Mouse (Mus musculus): ENCODE data around the gene Mthfr. TPM values are rescaled to one million over a fixed set of nuclear protein-coding genes. Genes with fewer than 3 reads are reported as not detected.

The Mthfr gene
- 15.9 and 18.2 TPM in 2 replicates for polyA plus RNA-seq (2015; fragmentation: Nextera tagmentation; extraction: Ambion mirVana)

DNA sequence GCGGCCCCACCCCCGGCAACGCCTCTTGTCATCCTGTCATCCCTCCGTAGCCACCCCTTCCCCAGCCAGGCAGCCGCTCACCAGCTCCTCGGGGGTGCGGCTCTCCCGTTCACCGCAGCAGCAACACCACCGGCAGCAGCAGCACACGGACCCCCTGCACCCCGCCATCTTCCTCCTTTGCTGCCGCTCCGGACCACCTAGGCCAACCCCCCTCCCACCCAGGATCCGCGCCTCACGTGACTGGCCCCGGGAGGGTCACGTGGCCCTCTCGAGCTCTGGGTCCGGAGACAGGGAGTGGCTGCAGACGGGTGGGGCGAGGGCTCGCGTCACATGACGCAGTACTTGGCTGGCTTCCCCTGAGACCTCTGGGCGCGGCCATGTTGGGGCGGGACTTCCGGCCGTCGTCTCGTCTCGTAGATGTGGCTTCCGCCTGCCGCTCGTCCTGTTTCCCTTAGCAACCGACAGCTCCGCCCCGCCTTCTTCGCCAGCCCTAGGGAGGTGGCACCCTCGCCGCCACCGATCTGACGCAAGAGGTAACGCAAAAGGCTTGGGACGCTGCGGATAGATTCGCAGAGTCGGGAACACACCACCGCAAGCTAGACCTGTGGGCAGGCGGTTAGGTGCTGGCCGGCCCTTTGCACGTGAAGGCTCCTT lies at the start of gene Mthfr, which contains the start of gene Clcn6:
TSS of gene Mthfr (plus strand) at position 478 of the 654 bp plus-strand sequence.
TSS of gene Clcn6 (minus strand) at position 222 of the 654 bp plus-strand sequence.
- H3K9me3 ChIP-seq (replicated peaks): no peaks in the 10 kb centered on the region
- under 1% methylated on average over 51 of the region's 54 CpGs for WGBS
- H3K9ac ChIP-seq: peak within 1 kb of the TSS; percentile 88
- peak within 1 kb of the TSS; percentile 92 for H3K4me2 ChIP-seq
- ATAC-seq: peak; percentile 96
- H3K27ac ChIP-seq: peak within 1 kb of the TSS; percentile 87
- H3K36me3 ChIP-seq (ENCODE audit: poor library complexity, severe bottlenecking): peaks cover 41% of the 10 kb centered on the region
- peaks cover 52% of the 10 kb centered on the region for H3K4me1 ChIP-seq
- H3K4me3 ChIP-seq: peak within 1 kb of the TSS; percentile 90
- H3K27me3 ChIP-seq: no peaks in the 10 kb centered on the region

DNA sequence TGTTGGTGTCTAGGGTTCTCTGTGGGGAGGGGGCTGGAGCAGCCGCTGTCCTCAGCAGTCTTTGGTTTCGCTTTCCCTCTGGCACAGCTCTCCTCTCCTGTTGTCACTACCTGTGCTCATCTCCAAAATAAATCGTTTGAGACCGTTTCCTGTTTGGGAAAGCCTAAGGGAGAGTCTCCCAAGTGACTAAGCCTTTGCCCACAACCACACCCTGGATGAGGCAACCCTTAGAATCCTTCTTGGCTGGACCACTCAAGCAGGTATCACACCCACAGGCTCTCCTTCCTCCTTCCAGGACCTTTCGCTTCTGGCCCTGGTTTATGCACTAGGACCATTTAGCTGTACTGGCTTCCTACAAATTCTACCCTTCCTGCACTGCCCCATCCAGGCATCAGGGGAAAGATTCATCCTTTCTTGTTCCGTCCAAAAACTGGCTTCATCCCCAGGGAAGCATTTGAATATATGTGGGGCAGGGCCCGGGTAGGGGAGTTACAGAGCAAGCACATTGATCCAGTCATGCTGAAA lies 45.2 kb upstream of the Mthfr start:
- H3K9me3 ChIP-seq (replicated peaks): no peaks in the 10 kb centered on the region
- 77% methylated on average over 7 of the region's 7 CpGs for WGBS
- H3K4me2 ChIP-seq: no peak overlapping the region
- H3K27me3 ChIP-seq: no peaks in the 10 kb centered on the region
- no peak for ATAC-seq
- no peak overlapping the region for H3K4me3 ChIP-seq
- H3K4me1 ChIP-seq: no peaks in the 10 kb centered on the region
- H3K36me3 ChIP-seq (ENCODE audit: poor library complexity, severe bottlenecking): no peaks in the 10 kb centered on the region
- no peak overlapping the region for H3K27ac ChIP-seq
- no peak overlapping the region for H3K9ac ChIP-seq

DNA sequence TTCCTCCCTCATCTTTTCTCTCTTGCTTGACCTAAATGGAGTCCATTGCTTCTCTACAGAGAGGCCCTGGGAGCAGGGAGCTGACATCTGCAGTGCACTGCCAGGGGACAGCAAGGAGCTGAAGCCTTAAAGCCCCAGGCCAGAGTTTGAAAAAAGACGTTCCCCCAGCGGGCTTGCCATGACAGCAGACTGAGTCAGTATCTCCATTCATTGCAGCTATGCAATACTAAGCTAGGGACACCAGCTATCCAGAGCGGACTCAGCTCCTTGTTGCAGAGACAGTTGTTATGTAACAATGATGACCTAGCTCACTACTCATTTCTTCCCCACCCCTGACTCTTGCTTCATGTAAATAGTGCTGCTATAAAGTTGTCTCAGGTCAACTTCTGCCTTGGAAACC lies 43.6 kb upstream of the Mthfr start:
- no peaks in the 10 kb centered on the region for H3K27me3 ChIP-seq
- ATAC-seq: no peak
- WGBS: 74% methylated on average over 3 of the region's 3 CpGs

DNA sequence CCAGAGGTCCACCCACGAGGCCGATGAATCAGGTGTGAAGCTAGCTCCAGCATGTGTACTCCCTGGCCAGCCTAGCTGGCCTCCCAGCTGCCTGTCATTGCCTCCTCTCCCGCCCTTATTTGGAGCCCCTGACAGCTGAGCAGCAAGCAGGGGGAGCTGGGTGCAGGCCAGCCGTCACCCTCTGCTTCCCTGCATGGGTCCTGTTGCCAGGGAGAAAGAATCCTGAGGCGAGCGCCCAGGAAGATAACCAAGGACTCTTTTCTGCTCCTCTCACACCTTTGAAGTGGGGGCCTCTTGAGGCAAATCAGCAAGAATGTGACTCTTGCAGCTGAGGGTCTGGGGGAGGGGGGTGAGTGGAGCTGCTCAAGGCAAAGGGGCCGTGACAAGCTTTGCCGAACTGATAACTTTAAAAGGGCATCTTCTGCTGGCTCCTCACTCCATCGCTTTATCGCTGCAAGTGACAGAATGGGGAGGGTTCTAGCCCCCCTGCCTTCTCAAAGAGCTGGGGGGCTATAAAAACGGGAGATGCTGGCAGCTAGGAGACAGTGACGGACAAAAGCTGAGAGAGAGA lies 38.6 kb upstream of the Mthfr start, which contains the start of gene Nppa:
TSS of gene Nppa (plus strand) at position 521 of the 571 bp plus-strand sequence.
- no peak for ATAC-seq
- no peak within 1 kb of the TSS for H3K4me3 ChIP-seq
- no peaks in the 10 kb centered on the region for H3K27me3 ChIP-seq
- no peaks in the 10 kb centered on the region for H3K9me3 ChIP-seq (replicated peaks)
- H3K4me1 ChIP-seq: peaks cover 13% of the 10 kb centered on the region
- WGBS: 50% methylated on average over 12 of the region's 12 CpGs
- H3K27ac ChIP-seq: 0 out of 2 replicates have a peak within 1 kb of the TSS, but pooled peaks have one; percentile 14
- peak within 1 kb of the TSS; percentile 38; the same call in 1 of the 2 replicates for H3K9ac ChIP-seq
- peaks cover 23% of the 10 kb centered on the region for H3K36me3 ChIP-seq (ENCODE audit: poor library complexity, severe bottlenecking)
- H3K4me2 ChIP-seq: no peak within 1 kb of the TSS

More for the DNA sequence above, 43.6 kb upstream of the Mthfr start:
- H3K9ac ChIP-seq: no peak overlapping the region
- H3K4me3 ChIP-seq: no peak overlapping the region
- no peaks in the 10 kb centered on the region for H3K9me3 ChIP-seq (replicated peaks)
- H3K4me2 ChIP-seq: no peak overlapping the region
- H3K27ac ChIP-seq: no peak overlapping the region
- no peaks in the 10 kb centered on the region for H3K36me3 ChIP-seq (ENCODE audit: poor library complexity, severe bottlenecking)
- peaks cover 3% of the 10 kb centered on the region; the same call in 1 of the 2 replicates for H3K4me1 ChIP-seq

DNA sequence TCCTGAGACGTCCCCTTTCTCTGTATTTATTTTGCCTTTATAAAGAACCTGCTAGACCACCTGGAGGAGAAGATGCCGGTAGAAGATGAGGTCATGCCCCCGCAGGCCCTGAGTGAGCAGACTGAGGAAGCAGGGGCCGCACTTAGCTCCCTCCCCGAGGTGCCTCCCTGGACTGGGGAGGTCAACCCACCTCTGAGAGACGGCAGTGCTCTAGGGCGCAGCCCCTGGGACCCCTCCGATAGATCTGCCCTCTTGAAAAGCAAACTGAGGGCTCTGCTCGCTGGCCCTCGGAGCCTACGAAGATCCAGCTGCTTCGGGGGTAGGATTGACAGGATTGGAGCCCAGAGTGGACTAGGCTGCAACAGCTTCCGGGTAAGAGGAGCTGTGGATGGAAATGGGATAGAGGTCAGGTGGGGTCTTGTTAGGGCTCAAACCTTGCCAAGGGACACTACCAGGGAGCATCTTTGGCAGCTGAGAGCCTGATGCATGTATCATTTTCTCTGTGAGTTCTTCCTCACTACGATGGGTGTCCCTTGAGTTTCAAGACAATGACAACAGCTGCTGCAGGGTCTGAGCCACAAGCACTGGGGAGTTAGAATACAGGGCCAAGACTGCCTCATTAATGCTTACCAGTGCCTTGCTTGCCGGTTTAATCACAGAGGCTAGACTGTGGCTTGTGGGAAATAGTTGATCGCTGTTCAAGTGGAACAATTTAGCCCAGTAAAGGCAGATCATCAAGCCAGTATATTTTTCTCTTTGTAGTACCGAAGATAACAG lies 37.7 kb upstream of the Mthfr start:
- H3K4me2 ChIP-seq: no peak overlapping the region
- 78% methylated on average over 17 of the region's 17 CpGs for WGBS
- H3K27ac ChIP-seq: 0 out of 2 replicates have a peak overlapping the region, but pooled peaks have one; percentile 14

DNA sequence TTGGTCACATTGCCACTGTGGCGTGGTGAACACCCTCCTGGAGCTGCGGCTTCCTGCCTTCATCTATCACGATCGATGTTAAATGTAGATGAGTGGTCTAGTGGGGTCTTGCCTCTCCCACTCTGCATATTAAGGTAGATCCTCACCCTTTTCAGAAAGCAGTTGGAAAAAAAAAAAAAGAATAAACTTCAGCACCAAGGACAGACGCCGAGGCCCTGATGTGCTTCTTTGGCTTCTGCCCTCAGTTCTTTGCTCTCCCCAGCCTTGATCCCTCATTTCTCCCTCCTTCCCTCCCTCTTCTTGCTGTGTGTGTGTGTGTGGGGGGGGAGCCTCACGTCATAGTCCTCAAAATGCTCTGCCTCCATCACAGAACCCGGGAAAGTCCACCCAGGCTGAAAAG lies 37.0 kb upstream of the Mthfr start:
- Histone ChIP-seq H3K4me2 (no peak overlapping the region), H3K36me3 (ENCODE audit: poor library complexity, severe bottlenecking) (peaks cover 39% of the 10 kb centered on the region), H3K4me3 (no peak overlapping the region), H3K27ac (0 out of 2 replicates have a peak overlapping the region, but pooled peaks have one; percentile 14), H3K27me3 (no peaks in the 10 kb centered on the region), H3K4me1 (peaks cover 13% of the 10 kb centered on the region), H3K9ac (no peak overlapping the region), H3K9me3 (replicated peaks) (no peaks in the 10 kb centered on the region)
- 43% methylated on average over 8 of the region's 8 CpGs for WGBS
- ATAC-seq: no peak

More for the DNA sequence above, 37.7 kb upstream of the Mthfr start:
- no peak for ATAC-seq
- peaks cover 33% of the 10 kb centered on the region for H3K36me3 ChIP-seq (ENCODE audit: poor library complexity, severe bottlenecking)
- H3K9me3 ChIP-seq (replicated peaks): no peaks in the 10 kb centered on the region
- peaks cover 13% of the 10 kb centered on the region for H3K4me1 ChIP-seq
- no peak overlapping the region for H3K4me3 ChIP-seq
- H3K9ac ChIP-seq: no peak overlapping the region
- H3K27me3 ChIP-seq: no peaks in the 10 kb centered on the region

DNA sequence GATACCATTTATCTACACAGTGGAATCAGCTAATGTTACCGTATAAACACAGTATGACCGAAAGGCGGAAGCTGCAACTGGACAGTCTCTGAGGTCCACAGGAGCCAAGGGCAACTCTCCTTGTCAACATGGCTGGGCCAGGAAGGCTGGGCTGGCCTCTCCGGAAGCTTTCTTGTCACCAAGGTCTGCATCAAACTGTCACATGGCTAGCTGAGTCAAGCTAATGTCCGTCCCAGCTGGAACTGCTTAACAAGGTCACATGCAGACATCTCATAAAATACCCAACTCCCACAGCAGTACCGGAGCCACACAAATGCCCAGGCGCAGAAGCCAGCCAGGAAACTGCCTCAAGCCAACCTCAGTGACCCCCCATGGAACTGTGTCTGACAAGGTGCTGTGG lies 34.5 kb upstream of the Mthfr start:
- H3K9ac ChIP-seq: no peak overlapping the region
- 95% methylated on average over 7 of the region's 7 CpGs for WGBS
- no peak for ATAC-seq
- H3K36me3 ChIP-seq (ENCODE audit: poor library complexity, severe bottlenecking): peaks cover 64% of the 10 kb centered on the region
- H3K27me3 ChIP-seq: no peaks in the 10 kb centered on the region
- no peak overlapping the region for H3K4me2 ChIP-seq
- H3K4me3 ChIP-seq: no peak overlapping the region
- H3K9me3 ChIP-seq (replicated peaks): no peaks in the 10 kb centered on the region
- no peak overlapping the region for H3K27ac ChIP-seq
- H3K4me1 ChIP-seq: peaks cover 13% of the 10 kb centered on the region

DNA sequence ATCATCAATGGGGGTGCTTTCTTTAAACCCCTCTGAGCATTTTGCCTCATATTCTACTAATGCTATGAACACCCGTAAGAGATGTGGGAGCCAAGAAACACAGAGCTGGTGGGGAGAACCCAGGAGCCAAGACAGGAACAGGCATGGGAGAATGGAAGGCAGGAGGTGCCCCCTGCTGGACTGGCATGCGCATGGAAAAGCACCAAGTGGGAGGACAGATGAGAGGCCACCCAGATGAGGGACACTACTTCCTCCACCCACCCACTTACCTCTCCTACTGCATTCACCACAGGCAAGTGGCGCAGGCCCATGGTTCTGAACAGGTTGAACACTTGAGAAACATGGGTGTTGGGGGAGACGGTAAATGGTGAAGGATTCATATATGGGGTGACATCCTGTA lies 30.5 kb upstream of the Mthfr start:
- no peak for ATAC-seq
- H3K9me3 ChIP-seq (replicated peaks): no peaks in the 10 kb centered on the region
- H3K4me1 ChIP-seq: no peaks in the 10 kb centered on the region
- no peak overlapping the region for H3K4me2 ChIP-seq
- no peak overlapping the region for H3K27ac ChIP-seq
- WGBS: 77% methylated on average over 4 of the region's 4 CpGs
- H3K36me3 ChIP-seq (ENCODE audit: poor library complexity, severe bottlenecking): peaks cover 98% of the 10 kb centered on the region
- H3K9ac ChIP-seq: no peak overlapping the region
- no peak overlapping the region for H3K4me3 ChIP-seq
- no peaks in the 10 kb centered on the region for H3K27me3 ChIP-seq

DNA sequence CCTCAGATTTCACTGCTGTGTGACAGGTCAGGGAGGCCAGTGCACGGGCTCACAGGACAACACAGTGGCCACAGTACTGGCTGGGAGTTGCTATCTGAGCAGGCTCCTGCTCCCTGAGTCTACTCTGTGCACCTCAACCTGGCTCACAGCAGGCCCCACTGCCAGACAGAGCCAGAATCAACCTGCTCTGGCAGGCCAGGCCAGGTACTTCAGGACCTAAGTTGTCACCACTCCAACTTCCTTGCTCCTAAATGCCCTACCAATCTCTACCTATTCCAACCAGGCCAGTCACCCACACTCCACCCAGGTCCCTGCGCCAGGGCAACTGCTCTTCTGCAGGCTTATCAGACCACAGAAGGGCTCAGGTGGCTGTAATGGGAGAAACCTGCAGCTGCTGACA lies 29.2 kb upstream of the Mthfr start:
- H3K9ac ChIP-seq: no peak overlapping the region
- WGBS: 95% methylated on average over 2 of the region's 2 CpGs
- no peak overlapping the region for H3K27ac ChIP-seq
- no peaks in the 10 kb centered on the region for H3K4me1 ChIP-seq
- ATAC-seq: no peak
- no peaks in the 10 kb centered on the region for H3K27me3 ChIP-seq
- no peaks in the 10 kb centered on the region for H3K9me3 ChIP-seq (replicated peaks)
- no peak overlapping the region for H3K4me3 ChIP-seq
- H3K4me2 ChIP-seq: no peak overlapping the region
- peaks cover 100% of the 10 kb centered on the region for H3K36me3 ChIP-seq (ENCODE audit: poor library complexity, severe bottlenecking)

DNA sequence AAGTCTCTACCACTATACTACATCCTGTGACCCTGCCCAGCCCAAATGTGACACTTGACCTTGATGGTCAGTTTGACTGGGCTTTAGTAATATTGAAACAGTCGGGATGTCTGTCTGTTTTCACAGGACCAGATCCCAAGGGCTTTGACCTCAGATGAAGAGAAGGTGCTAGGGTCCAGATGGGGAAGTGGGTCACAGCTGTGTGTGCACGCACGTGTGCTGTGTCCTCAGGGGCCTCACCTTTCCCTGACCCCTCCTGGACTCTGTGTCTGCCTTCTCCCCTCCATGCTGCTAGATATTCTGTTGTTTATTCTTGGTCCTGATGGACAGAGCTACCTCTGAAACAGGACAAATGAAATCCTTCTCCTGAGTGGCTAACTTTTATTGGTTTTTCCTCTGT lies 27.5 kb upstream of the Mthfr start:
- no peak overlapping the region for H3K27ac ChIP-seq
- H3K4me2 ChIP-seq: no peak overlapping the region
- no peak for ATAC-seq
- H3K9ac ChIP-seq: no peak overlapping the region
- H3K27me3 ChIP-seq: no peaks in the 10 kb centered on the region
- H3K4me3 ChIP-seq: no peak overlapping the region
- no peaks in the 10 kb centered on the region for H3K4me1 ChIP-seq
- H3K36me3 ChIP-seq (ENCODE audit: poor library complexity, severe bottlenecking): peaks cover 100% of the 10 kb centered on the region
- H3K9me3 ChIP-seq (replicated peaks): no peaks in the 10 kb centered on the region
- WGBS: 90% methylated on average over 3 of the region's 3 CpGs

DNA sequence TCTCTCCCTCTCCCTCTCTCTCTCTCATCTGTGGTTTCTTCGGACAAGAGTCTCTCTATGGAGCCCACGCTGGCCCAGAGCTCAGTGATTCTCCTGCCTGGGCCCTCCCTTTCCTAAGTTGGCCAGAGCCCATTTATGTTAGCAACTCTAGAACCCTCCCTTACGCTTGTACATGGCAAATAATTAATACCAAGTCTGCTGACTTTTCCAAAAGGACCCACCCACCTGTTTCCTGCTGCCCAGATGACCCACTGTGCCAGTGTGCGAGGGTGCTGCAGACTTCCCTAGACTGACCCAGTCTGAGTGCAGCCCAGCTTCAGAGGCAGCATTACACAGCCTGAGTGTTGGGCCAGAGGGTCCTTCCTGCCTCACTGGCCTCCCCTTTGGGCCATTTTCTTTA lies 26.7 kb upstream of the Mthfr start:
- Histone ChIP-seq H3K9ac (no peak overlapping the region), H3K36me3 (ENCODE audit: poor library complexity, severe bottlenecking) (peaks cover 100% of the 10 kb centered on the region), H3K9me3 (replicated peaks) (no peaks in the 10 kb centered on the region), H3K4me3 (no peak overlapping the region), H3K27ac (no peak overlapping the region), H3K4me2 (no peak overlapping the region), H3K27me3 (no peaks in the 10 kb centered on the region), H3K4me1 (no peaks in the 10 kb centered on the region)
- 93% methylated on average over 4 of the region's 4 CpGs for WGBS
- ATAC-seq: no peak

DNA sequence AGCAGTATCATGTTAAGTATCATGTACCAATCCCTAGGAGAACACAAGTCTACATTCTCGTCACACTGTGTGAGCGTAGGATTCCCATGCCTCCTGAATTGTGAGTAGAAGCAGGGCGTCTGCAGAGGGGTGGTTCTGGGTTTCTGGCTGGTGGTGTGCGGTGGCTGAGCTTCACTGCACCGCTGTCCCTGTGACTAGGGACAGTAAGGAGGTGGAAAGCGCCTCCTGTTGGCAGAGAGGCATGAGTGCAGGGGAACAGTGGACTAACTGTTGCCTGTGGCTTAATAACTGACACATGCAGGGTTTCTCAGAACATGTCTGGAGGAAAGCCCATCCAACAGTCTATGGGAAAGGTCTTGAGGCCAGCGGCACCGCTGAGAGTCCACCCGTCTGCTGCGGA lies 23.5 kb upstream of the Mthfr start:
- H3K4me2 ChIP-seq: no peak overlapping the region
- H3K9me3 ChIP-seq (replicated peaks): no peaks in the 10 kb centered on the region
- H3K4me3 ChIP-seq: no peak overlapping the region
- no peaks in the 10 kb centered on the region for H3K27me3 ChIP-seq
- H3K4me1 ChIP-seq: peaks cover 15% of the 10 kb centered on the region
- 80% methylated on average over 10 of the region's 10 CpGs for WGBS
- H3K9ac ChIP-seq: no peak overlapping the region
- H3K27ac ChIP-seq: no peak overlapping the region
- peaks cover 100% of the 10 kb centered on the region for H3K36me3 ChIP-seq (ENCODE audit: poor library complexity, severe bottlenecking)
- ATAC-seq: no peak
